Mouse (Mus musculus) embryonic facial prominence, embryonic 11.5 days (tissue): ENCODE measurements around the gene Doc2b. TPM values are rescaled to one million over a fixed set of nuclear protein-coding genes. Genes with fewer than 3 reads are reported as not detected.

Experiments used
- ATAC-seq: fragments of 200-750 bp; cut with Nextera tagmentation; replicated peaks from 2 replicates; pipeline ENCODE4 v1.8.0; 2017; ENCODE audit warnings: low read depth; ENCODE audit not compliant: insufficient number of reproducible peaks, low FRiP score, low TSS enrichment
- DNase-seq: peaks from one replicate; pipeline ENCODE4 v3.0.0-alpha.2; 2015; ENCODE audit warnings: low spot score
- H3K27ac ChIP-seq: fragments of 300-500 bp; sonication (generic); replicated peaks from 2 replicates; pipeline ENCODE4 v1.5.1; 2014; ENCODE audit warnings: mild to moderate bottlenecking, low read depth, low read length, control low read depth
- H3K27me3 ChIP-seq: fragments of 300-500 bp; sonication (generic); 2 replicates; pipeline ENCODE4 v1.6.1; 2014; ENCODE audit warnings: mild to moderate bottlenecking, low read length, moderate library complexity, mixed read lengths; ENCODE audit not compliant: control insufficient read depth, insufficient read depth
- H3K36me3 ChIP-seq: fragments of 300-500 bp; sonication (generic); replicated peaks from 2 replicates; pipeline ENCODE4 v1.6.1; 2014; ENCODE audit warnings: low read depth, mild to moderate bottlenecking, low read length, moderate library complexity, mixed read lengths; ENCODE audit not compliant: control insufficient read depth, insufficient read depth
- H3K4me1 ChIP-seq: fragments of 300-500 bp; sonication (generic); 2 replicates; pipeline ENCODE4 v1.6.1; 2014; ENCODE audit warnings: low read length, mixed read lengths; ENCODE audit not compliant: control insufficient read depth, insufficient read depth
- H3K4me2 ChIP-seq: fragments of 300-500 bp; sonication (generic); 2 replicates; pipeline ENCODE4 v1.6.1; 2014; ENCODE audit warnings: low read depth, mild to moderate bottlenecking, control low read depth, low read length, moderate library complexity
- H3K4me3 ChIP-seq: fragments of 300-500 bp; sonication (generic); 2 replicates; pipeline ENCODE4 v1.5.1; 2014; ENCODE audit warnings: low read depth, low read length, control low read depth
- H3K9ac ChIP-seq: fragments of 300-500 bp; sonication (generic); replicated peaks from 2 replicates; pipeline ENCODE4 v1.6.1; 2014; ENCODE audit warnings: mild to moderate bottlenecking, control low read depth, low read length
- H3K9me3 ChIP-seq: fragments of 300-500 bp; sonication (generic); replicated peaks from 2 replicates; pipeline ENCODE4 v1.6.1; 2016; ENCODE audit warnings: mild to moderate bottlenecking, low read length, inconsistent platforms, mixed read lengths; ENCODE audit not compliant: control insufficient read depth
- WGBS: fragments of 180-500 bp; shearing (Covaris S2); extraction: QIAGEN DNeasy Blood & Tissue Kit; methylation state at CpG from one replicate; pipeline ENCODE4 v1.1.7; 2014; 5-methylcytosine and 5-hydroxymethylcytosine counted together
- polyA plus RNA-seq: library from polyadenylated mRNA; unstranded; fragments of >200 nt; fragmentation: Nextera tagmentation; extraction: Ambion mirVana; gene quantifications from 2 replicates; pipeline ENCODE4 v1.2.1, GENCODE M21; 2014

The Doc2b gene
- polyA plus RNA-seq, 1 experiment from 2014 or later = 0.74 TPM

- 86% methylated on average over 5 of the region's 5 CpGs for WGBS
Observed at GRCm38 (mm10) chr11:75783799-75784198, 12.1 kb downstream of the Doc2b start.

DNA sequence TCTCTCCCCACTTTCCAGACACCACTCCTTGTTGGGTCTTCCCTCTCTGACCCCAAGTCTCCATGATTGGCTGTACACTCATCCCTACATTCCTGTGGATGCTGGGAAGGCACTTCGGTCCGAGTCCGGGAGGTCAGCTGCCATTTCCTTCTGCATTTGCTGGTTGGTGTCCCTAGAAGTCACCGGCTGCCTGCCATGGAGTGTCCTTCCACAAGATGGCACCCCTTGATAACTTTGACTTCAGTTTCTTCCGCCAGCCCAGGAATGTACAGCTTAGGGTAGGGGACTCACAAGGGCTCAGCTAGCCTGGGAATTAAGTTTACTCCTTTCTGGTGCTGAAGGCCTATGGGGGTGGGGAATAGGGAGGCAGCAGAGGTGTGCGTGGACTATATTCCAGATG, 13.9 kb downstream of the Doc2b start:
- no peak overlapping the region for H3K4me3 ChIP-seq
- peak; percentile 79 for DNase-seq
- no peak overlapping the region for H3K9ac ChIP-seq
- no peaks in the 10 kb centered on the region for H3K27me3 ChIP-seq
- 0 out of 2 replicates have a peak, but pooled peaks have one; percentile 60 for ATAC-seq
- H3K9me3 ChIP-seq = no peaks in the 10 kb centered on the region
- H3K36me3 ChIP-seq = no peaks in the 10 kb centered on the region
- no peaks in the 10 kb centered on the region for H3K4me1 ChIP-seq
- no peak overlapping the region for H3K4me2 ChIP-seq
- no peak overlapping the region for H3K27ac ChIP-seq
- WGBS = 20% methylated on average over 6 of the region's 6 CpGs

More at GRCm38 (mm10) chr11:75783799-75784198, 12.1 kb downstream of the Doc2b start:
- Histone ChIP-seq H3K36me3 (no peaks in the 10 kb centered on the region), H3K27me3 (no peaks in the 10 kb centered on the region), H3K27ac (no peak overlapping the region), H3K4me1 (no peaks in the 10 kb centered on the region), H3K9me3 (no peaks in the 10 kb centered on the region), H3K4me2 (no peak overlapping the region), H3K9ac (no peak overlapping the region), H3K4me3 (no peak overlapping the region)
- ATAC-seq (no peak), DNase-seq (no peak)

DNA sequence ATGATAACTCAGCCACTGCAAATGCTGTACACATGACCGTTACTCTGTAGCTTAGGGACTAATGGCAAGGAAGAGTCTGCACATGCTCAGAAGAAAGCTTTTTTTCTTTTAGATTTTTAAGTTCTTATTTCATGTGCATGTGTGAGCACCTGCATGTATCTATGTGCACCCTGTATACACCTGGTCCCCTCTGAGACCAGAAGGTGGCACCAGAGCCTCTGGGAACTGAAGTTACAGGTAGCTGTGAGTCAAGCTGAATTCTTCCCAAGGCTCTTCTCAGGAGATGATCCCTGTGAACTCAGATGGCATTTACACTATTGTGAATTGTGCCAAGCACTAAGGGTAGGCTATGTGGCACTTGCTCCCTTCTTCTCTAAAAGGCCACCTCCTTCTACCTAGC, 19.9 kb downstream of the Doc2b start:
- DNase-seq (no peak), ATAC-seq (no peak)
- WGBS = 77% methylated on average over 1 of the region's 1 CpGs
- no peaks in the 10 kb centered on the region for H3K27me3 ChIP-seq
- no peak overlapping the region for H3K4me2 ChIP-seq
- no peak overlapping the region for H3K9ac ChIP-seq
- H3K4me1 ChIP-seq = no peaks in the 10 kb centered on the region
- no peaks in the 10 kb centered on the region for H3K36me3 ChIP-seq
- H3K4me3 ChIP-seq = no peak overlapping the region
- no peak overlapping the region for H3K27ac ChIP-seq
- H3K9me3 ChIP-seq = no peaks in the 10 kb centered on the region

GRCm38 (mm10) chr11:75772562-75772961, 23.3 kb downstream of the Doc2b start:
- H3K27ac ChIP-seq = no peak overlapping the region
- 72% methylated on average over 5 of the region's 5 CpGs for WGBS
- no peak overlapping the region for H3K4me2 ChIP-seq
- no peak overlapping the region for H3K4me3 ChIP-seq
- no peak overlapping the region for H3K9ac ChIP-seq
- H3K4me1 ChIP-seq = no peaks in the 10 kb centered on the region
- no peaks in the 10 kb centered on the region for H3K36me3 ChIP-seq
- DNase-seq = no peak
- no peak for ATAC-seq
- H3K27me3 ChIP-seq = no peaks in the 10 kb centered on the region
- H3K9me3 ChIP-seq = no peaks in the 10 kb centered on the region

DNA sequence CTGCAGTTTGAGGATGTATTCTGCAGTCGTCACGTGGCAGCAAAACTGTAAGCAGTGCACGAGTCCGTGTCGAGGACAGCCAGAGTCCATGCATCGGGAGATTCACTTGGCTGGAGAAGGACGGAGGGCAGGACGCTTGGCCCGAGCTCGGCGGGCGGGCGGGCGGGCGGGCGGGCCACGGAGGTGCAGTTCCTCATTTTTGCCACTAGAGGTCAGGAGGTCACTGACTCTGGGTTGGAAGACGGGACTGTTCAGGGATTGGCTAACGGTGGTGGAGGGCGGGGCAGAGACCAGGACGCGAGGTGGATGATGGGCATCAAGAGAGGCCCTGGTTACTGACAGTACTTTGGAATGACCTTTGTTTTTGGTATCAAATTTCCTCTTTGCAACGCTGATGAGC, 26.6 kb downstream of the Doc2b start:
- no peak overlapping the region for H3K27ac ChIP-seq
- no peak overlapping the region for H3K4me3 ChIP-seq
- no peaks in the 10 kb centered on the region for H3K9me3 ChIP-seq
- under 1% methylated on average over 23 of the region's 23 CpGs for WGBS
- DNase-seq (peak; percentile 87), ATAC-seq (peak; percentile 80)
- no peaks in the 10 kb centered on the region for H3K4me1 ChIP-seq
- H3K4me2 ChIP-seq = peak overlapping the region; percentile 28
- peaks cover 3% of the 10 kb centered on the region for H3K36me3 ChIP-seq
- no peak overlapping the region for H3K9ac ChIP-seq
- H3K27me3 ChIP-seq = no peaks in the 10 kb centered on the region

GRCm38 (mm10) chr11:75768091-75768989, 27.5 kb downstream of the Doc2b start:
- WGBS = 56% methylated on average over 6 of the region's 6 CpGs
- Histone ChIP-seq H3K9ac (no peak overlapping the region), H3K4me1 (no peaks in the 10 kb centered on the region), H3K9me3 (no peaks in the 10 kb centered on the region), H3K27ac (no peak overlapping the region), H3K4me3 (no peak overlapping the region), H3K4me2 (no peak overlapping the region), H3K27me3 (no peaks in the 10 kb centered on the region), H3K36me3 (peaks cover 3% of the 10 kb centered on the region)
- DNase-seq = no peak
- no peak for ATAC-seq

- H3K4me1 ChIP-seq = no peaks in the 10 kb centered on the region
- DNase-seq (no peak), ATAC-seq (no peak)
- H3K4me2 ChIP-seq = no peak overlapping the region
- peaks cover 3% of the 10 kb centered on the region for H3K36me3 ChIP-seq
- no peak overlapping the region for H3K9ac ChIP-seq
- no peaks in the 10 kb centered on the region for H3K9me3 ChIP-seq
- no peak overlapping the region for H3K27ac ChIP-seq
- no peak overlapping the region for H3K4me3 ChIP-seq
- 70% methylated on average over 2 of the region's 2 CpGs for WGBS
- no peaks in the 10 kb centered on the region for H3K27me3 ChIP-seq
Observed at GRCm38 (mm10) chr11:75767014-75767413, 28.8 kb downstream of the Doc2b start.

DNA sequence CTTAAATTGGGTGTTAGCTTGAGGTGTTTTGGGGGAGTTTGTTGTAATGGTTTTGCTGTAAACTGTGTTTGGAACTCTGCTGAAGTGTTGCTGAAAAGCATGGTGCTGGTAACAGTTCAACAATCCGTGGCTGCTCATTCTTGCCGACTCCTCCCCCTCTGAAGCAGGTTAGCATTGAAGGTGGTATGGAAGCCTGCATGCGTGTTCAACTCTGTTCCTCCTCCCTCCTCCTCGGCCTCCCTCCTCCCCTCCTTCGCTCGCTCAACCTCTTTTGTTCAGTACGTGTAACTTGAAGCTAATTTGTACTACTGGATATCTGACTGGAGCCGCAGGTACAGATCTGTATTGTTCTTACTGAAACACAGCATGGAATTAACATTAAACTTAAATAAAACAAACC, 30.7 kb downstream of the Doc2b start:
- DNase-seq = no peak
- Histone ChIP-seq H3K4me1 (no peaks in the 10 kb centered on the region), H3K9me3 (no peaks in the 10 kb centered on the region), H3K4me2 (no peak overlapping the region), H3K27me3 (no peaks in the 10 kb centered on the region), H3K9ac (no peak overlapping the region), H3K36me3 (peaks cover 3% of the 10 kb centered on the region), H3K27ac (no peak overlapping the region), H3K4me3 (no peak overlapping the region)
- 90% methylated on average over 8 of the region's 8 CpGs for WGBS
- ATAC-seq = no peak
